Mouse (Mus musculus): ENCODE measurements around the gene Qrfp. TPM values are rescaled to one million over a fixed set of nuclear protein-coding genes. Genes with fewer than 3 reads are reported as not detected.

Qrfp gene
- polyA plus RNA-seq, 1 experiment from 2014 or later, result 0.10 TPM

GRCm38 (mm10) chr2:31788227-31788626 lies 22.2 kb downstream of the Qrfp start:
- ATAC-seq (ENCODE audit: low read depth), result no peak

GRCm38 (mm10) chr2:31787029-31787428 lies 23.4 kb downstream of the Qrfp start:
- no peak for ATAC-seq (ENCODE audit: low read depth)
- no peaks in the 10 kb centered on the region for H3K9me3 ChIP-seq (ENCODE audit: control insufficient read depth, low read length)
- H3K27me3 ChIP-seq (ENCODE audit: control insufficient read depth, insufficient read depth, low read depth, low read length), result no peaks in the 10 kb centered on the region
- H3K36me3 ChIP-seq (ENCODE audit: control insufficient read depth, insufficient read depth, low read length), result peaks cover 45% of the 10 kb centered on the region
- no peaks in the 10 kb centered on the region for H3K4me1 ChIP-seq (replicated peaks; ENCODE audit: control insufficient read depth, insufficient read depth, low read length)
- no peak overlapping the region for H3K4me2 ChIP-seq (ENCODE audit: low read depth, low read length)
- H3K9ac ChIP-seq (ENCODE audit: low read length), result no peak overlapping the region
- H3K4me3 ChIP-seq (ENCODE audit: low read length), result no peak overlapping the region
- H3K27ac ChIP-seq (ENCODE audit: low read length), result no peak overlapping the region
- 16% methylated on average over 7 of the region's 7 CpGs for WGBS

More at GRCm38 (mm10) chr2:31788227-31788626, 22.2 kb downstream of the Qrfp start:
- Histone ChIP-seq H3K4me2 (ENCODE audit: low read depth, low read length) (no peak overlapping the region), H3K36me3 (ENCODE audit: control insufficient read depth, insufficient read depth, low read length) (peaks cover 49% of the 10 kb centered on the region), H3K9me3 (ENCODE audit: control insufficient read depth, low read length) (no peaks in the 10 kb centered on the region), H3K27ac (ENCODE audit: low read length) (no peak overlapping the region), H3K4me1 (replicated peaks; ENCODE audit: control insufficient read depth, insufficient read depth, low read length) (no peaks in the 10 kb centered on the region), H3K9ac (ENCODE audit: low read length) (no peak overlapping the region), H3K27me3 (ENCODE audit: control insufficient read depth, insufficient read depth, low read depth, low read length) (no peaks in the 10 kb centered on the region), H3K4me3 (ENCODE audit: low read length) (no peak overlapping the region)
- 69% methylated on average over 3 of the region's 3 CpGs for WGBS

- H3K4me3 ChIP-seq (ENCODE audit: low read length), result no peak overlapping the region
- H3K27me3 ChIP-seq (ENCODE audit: control insufficient read depth, insufficient read depth, low read depth, low read length), result no peaks in the 10 kb centered on the region
- WGBS, result 23% methylated on average over 9 of the region's 9 CpGs
- H3K36me3 ChIP-seq (ENCODE audit: control insufficient read depth, insufficient read depth, low read length), result peaks cover 46% of the 10 kb centered on the region
- no peak overlapping the region for H3K27ac ChIP-seq (ENCODE audit: low read length)
- no peaks in the 10 kb centered on the region for H3K9me3 ChIP-seq (ENCODE audit: control insufficient read depth, low read length)
- H3K4me1 ChIP-seq (replicated peaks; ENCODE audit: control insufficient read depth, insufficient read depth, low read length), result no peaks in the 10 kb centered on the region
- ATAC-seq (ENCODE audit: low read depth), result peak; percentile 69
- H3K9ac ChIP-seq (ENCODE audit: low read length), result no peak overlapping the region
- H3K4me2 ChIP-seq (ENCODE audit: low read depth, low read length), result no peak overlapping the region
These were observed 25.3 kb downstream of the Qrfp start for GRCm38 (mm10) chr2:31785074-31785473.

GRCm38 (mm10) chr2:31782958-31783602 lies 27.3 kb downstream of the Qrfp start:
- ATAC-seq (ENCODE audit: low read depth), result no peak
- no peaks in the 10 kb centered on the region for H3K4me1 ChIP-seq (replicated peaks; ENCODE audit: control insufficient read depth, insufficient read depth, low read length)
- H3K36me3 ChIP-seq (ENCODE audit: control insufficient read depth, insufficient read depth, low read length), result peaks cover 49% of the 10 kb centered on the region
- 75% methylated on average over 8 of the region's 8 CpGs for WGBS
- H3K4me2 ChIP-seq (ENCODE audit: low read depth, low read length), result no peak overlapping the region
- no peak overlapping the region for H3K9ac ChIP-seq (ENCODE audit: low read length)
- no peaks in the 10 kb centered on the region for H3K9me3 ChIP-seq (ENCODE audit: control insufficient read depth, low read length)
- no peak overlapping the region for H3K4me3 ChIP-seq (ENCODE audit: low read length)
- no peak overlapping the region for H3K27ac ChIP-seq (ENCODE audit: low read length)
- no peaks in the 10 kb centered on the region for H3K27me3 ChIP-seq (ENCODE audit: control insufficient read depth, insufficient read depth, low read depth, low read length)

GRCm38 (mm10) chr2:31779258-31779657 lies 31.1 kb downstream of the Qrfp start:
- no peak overlapping the region for H3K4me2 ChIP-seq (ENCODE audit: low read depth, low read length)

GRCm38 (mm10) chr2:31776479-31776878 lies 33.9 kb downstream of the Qrfp start:
- Histone ChIP-seq H3K9me3 (ENCODE audit: control insufficient read depth, low read length) (no peaks in the 10 kb centered on the region), H3K27ac (ENCODE audit: low read length) (no peak overlapping the region), H3K4me3 (ENCODE audit: low read length) (no peak overlapping the region), H3K4me1 (replicated peaks; ENCODE audit: control insufficient read depth, insufficient read depth, low read length) (peaks cover 10% of the 10 kb centered on the region), H3K9ac (ENCODE audit: low read length) (no peak overlapping the region), H3K27me3 (ENCODE audit: control insufficient read depth, insufficient read depth, low read depth, low read length) (no peaks in the 10 kb centered on the region), H3K36me3 (ENCODE audit: control insufficient read depth, insufficient read depth, low read length) (peaks cover 31% of the 10 kb centered on the region), H3K4me2 (ENCODE audit: low read depth, low read length) (no peak overlapping the region)
- 95% methylated on average over 3 of the region's 3 CpGs for WGBS
- no peak for ATAC-seq (ENCODE audit: low read depth)

More at GRCm38 (mm10) chr2:31779258-31779657, 31.1 kb downstream of the Qrfp start:
- no peaks in the 10 kb centered on the region for H3K9me3 ChIP-seq (ENCODE audit: control insufficient read depth, low read length)
- no peaks in the 10 kb centered on the region for H3K4me1 ChIP-seq (replicated peaks; ENCODE audit: control insufficient read depth, insufficient read depth, low read length)
- H3K9ac ChIP-seq (ENCODE audit: low read length), result no peak overlapping the region
- H3K27me3 ChIP-seq (ENCODE audit: control insufficient read depth, insufficient read depth, low read depth, low read length), result no peaks in the 10 kb centered on the region
- H3K36me3 ChIP-seq (ENCODE audit: control insufficient read depth, insufficient read depth, low read length), result peaks cover 35% of the 10 kb centered on the region
- no peak overlapping the region for H3K4me3 ChIP-seq (ENCODE audit: low read length)
- no peak for ATAC-seq (ENCODE audit: low read depth)
- H3K27ac ChIP-seq (ENCODE audit: low read length), result no peak overlapping the region
- 83% methylated on average over 2 of the region's 2 CpGs for WGBS

GRCm38 (mm10) chr2:31770781-31771441 lies 39.5 kb downstream of the Qrfp start:
- no peaks in the 10 kb centered on the region; the same call in 1 of the 2 replicates for H3K36me3 ChIP-seq (ENCODE audit: control insufficient read depth, insufficient read depth, low read length)
- no peak overlapping the region; the same call in 1 of the 2 replicates for H3K4me3 ChIP-seq (ENCODE audit: low read length)
- 4% methylated on average over 7 of the region's 7 CpGs for WGBS
- H3K4me2 ChIP-seq (ENCODE audit: low read depth, low read length), result peak overlapping the region; percentile 37
- no peaks in the 10 kb centered on the region for H3K9me3 ChIP-seq (ENCODE audit: control insufficient read depth, low read length)
- peak; percentile 90 for ATAC-seq (ENCODE audit: low read depth)
- H3K4me1 ChIP-seq (replicated peaks; ENCODE audit: control insufficient read depth, insufficient read depth, low read length), result peaks cover 62% of the 10 kb centered on the region
- H3K27me3 ChIP-seq (ENCODE audit: control insufficient read depth, insufficient read depth, low read depth, low read length), result no peaks in the 10 kb centered on the region
- H3K27ac ChIP-seq (ENCODE audit: low read length), result peak overlapping the region; percentile 85
- H3K9ac ChIP-seq (ENCODE audit: low read length), result no peak overlapping the region; the same call in 1 of the 2 replicates

- no peaks in the 10 kb centered on the region for H3K9me3 ChIP-seq (ENCODE audit: control insufficient read depth, low read length)
- H3K9ac ChIP-seq (ENCODE audit: low read length), result peak overlapping the region; percentile 54
- WGBS, result 5% methylated on average over 6 of the region's 6 CpGs
- no peaks in the 10 kb centered on the region for H3K27me3 ChIP-seq (ENCODE audit: control insufficient read depth, insufficient read depth, low read depth, low read length)
- peak overlapping the region; percentile 85 for H3K27ac ChIP-seq (ENCODE audit: low read length)
- peak overlapping the region; percentile 48 for H3K4me2 ChIP-seq (ENCODE audit: low read depth, low read length)
- ATAC-seq (ENCODE audit: low read depth), result peak; percentile 42
- H3K36me3 ChIP-seq (ENCODE audit: control insufficient read depth, insufficient read depth, low read length), result no peaks in the 10 kb centered on the region
- peak overlapping the region; percentile 18 for H3K4me3 ChIP-seq (ENCODE audit: low read length)
- H3K4me1 ChIP-seq (replicated peaks; ENCODE audit: control insufficient read depth, insufficient read depth, low read length), result peaks cover 73% of the 10 kb centered on the region
These were observed 40.7 kb downstream of the Qrfp start for GRCm38 (mm10) chr2:31769631-31770111.

- H3K4me3 ChIP-seq (ENCODE audit: low read length), result peak overlapping the region; percentile 18
- peak overlapping the region; percentile 54 for H3K9ac ChIP-seq (ENCODE audit: low read length)
- 19% methylated on average over 4 of the region's 4 CpGs for WGBS
These were observed 41.3 kb downstream of the Qrfp start for GRCm38 (mm10) chr2:31769115-31769514.

More at GRCm38 (mm10) chr2:31769115-31769514, 41.3 kb downstream of the Qrfp start:
- Histone ChIP-seq H3K4me1 (replicated peaks; ENCODE audit: control insufficient read depth, insufficient read depth, low read length) (peaks cover 73% of the 10 kb centered on the region), H3K36me3 (ENCODE audit: control insufficient read depth, insufficient read depth, low read length) (no peaks in the 10 kb centered on the region), H3K27me3 (ENCODE audit: control insufficient read depth, insufficient read depth, low read depth, low read length) (no peaks in the 10 kb centered on the region), H3K4me2 (ENCODE audit: low read depth, low read length) (peak overlapping the region; percentile 48), H3K9me3 (ENCODE audit: control insufficient read depth, low read length) (no peaks in the 10 kb centered on the region), H3K27ac (ENCODE audit: low read length) (peak overlapping the region; percentile 85)
- no peak for ATAC-seq (ENCODE audit: low read depth)
